Mouse (Mus musculus) bone marrow, adult 2 months (tissue): Measurements from ENCODE around the gene Pnmal1.

Experiments
- CTCF ChIP-seq: fragments of 200-500 bp; IDR thresholded peaks from 2 replicates; pipeline ENCODE4 v1.5.1; 2011; ENCODE audit warnings: low read length, control low read depth; ENCODE audit not compliant: control insufficient read depth, insufficient read depth
- POLR2A ChIP-seq: fragments of 200-500 bp; IDR thresholded peaks from 2 replicates; pipeline ENCODE4 v1.6.1; 2011; ENCODE audit warnings: low read depth, mild to moderate bottlenecking, control low read depth, low read length, borderline replicate concordance; ENCODE audit not compliant: control insufficient read depth

DNA sequence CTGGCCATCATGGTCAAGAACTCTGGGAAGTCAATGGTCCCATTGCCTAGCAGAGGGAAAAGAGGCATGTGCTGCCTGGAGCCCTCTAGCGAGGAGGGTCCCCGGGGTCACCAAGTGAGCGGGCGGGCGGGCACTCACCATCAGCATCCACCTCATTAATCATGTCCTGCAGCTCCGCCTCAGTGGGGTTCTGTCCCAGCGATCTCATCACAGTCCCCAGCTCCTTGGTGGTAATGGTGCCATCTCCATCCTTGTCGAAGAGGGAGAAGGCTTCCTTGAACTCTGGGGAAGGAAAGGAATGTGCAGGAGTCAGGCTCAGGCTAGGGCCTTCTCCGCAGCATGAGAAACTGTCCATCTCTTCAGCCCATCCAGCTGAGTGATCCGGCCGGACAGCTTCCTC is 42.0 kb upstream of the Pnmal1 start:
- TF ChIP-seq CTCF (no peak), POLR2A (no peak)
